Mouse (Mus musculus): ENCODE measurements at regions not wholly inside any gene's neighbourhood (a gene's known extent, or its start where the extent isn't known, plus 50 kb on each side); places are given as distances from the start of the nearest gene placed in this dataset.

DNA sequence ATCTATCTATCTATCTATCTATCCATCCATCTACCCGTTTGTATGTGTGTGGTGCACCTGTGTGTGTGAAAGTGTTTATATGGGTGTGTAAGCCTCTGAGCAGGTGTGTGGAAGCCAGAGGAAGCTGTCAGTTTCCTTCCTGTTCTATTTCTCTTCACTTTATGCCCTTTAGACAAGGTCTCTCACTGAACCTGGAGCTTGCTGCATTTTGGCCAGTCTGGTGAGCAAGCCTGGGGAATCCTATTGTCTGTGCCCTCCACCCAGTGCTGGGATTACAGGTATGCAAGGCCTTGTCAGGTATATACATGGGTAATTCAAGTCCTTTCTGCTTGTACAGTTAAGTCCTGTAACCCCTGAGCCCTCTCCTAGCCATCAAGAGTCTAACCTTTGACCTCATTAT lies 466.6 kb upstream of the 3110018I06Rik start:
- H3K4me3 ChIP-seq (ENCODE audit: control insufficient read depth in 1 of 2, insufficient read depth in 1 of 2, low read depth in 1 of 2, low read length in 2 of 2), result no peak overlapping the region
- 46% methylated on average over 1 of the region's 1 CpGs for WGBS
- no peaks in the 10 kb centered on the region for H3K4me1 ChIP-seq (ENCODE audit: control insufficient read depth in 2 of 2, insufficient read depth in 2 of 2, low read length in 2 of 2)
- H3K9ac ChIP-seq (ENCODE audit: low read length), result no peak overlapping the region
- peaks cover 5% of the 10 kb centered on the region; the same call in 1 of the 2 replicates for H3K27me3 ChIP-seq (ENCODE audit: control insufficient read depth, insufficient read depth, low read length)
- no peak overlapping the region for H3K27ac ChIP-seq (replicated peaks in 1 of 2; ENCODE audit: control insufficient read depth in 1 of 2, insufficient read depth in 1 of 2, low read depth in 2 of 2, low read length in 2 of 2)
- H3K4me2 ChIP-seq (ENCODE audit: low read length), result no peak overlapping the region
- no peak for ATAC-seq (ENCODE audit: insufficient number of reproducible peaks, insufficient read depth, low FRiP score, low read depth)
- no peaks in the 10 kb centered on the region for H3K36me3 ChIP-seq (ENCODE audit: control insufficient read depth, insufficient read depth, low read length)
- no peaks in the 10 kb centered on the region for H3K9me3 ChIP-seq (ENCODE audit: control insufficient read depth, low read length)

DNA sequence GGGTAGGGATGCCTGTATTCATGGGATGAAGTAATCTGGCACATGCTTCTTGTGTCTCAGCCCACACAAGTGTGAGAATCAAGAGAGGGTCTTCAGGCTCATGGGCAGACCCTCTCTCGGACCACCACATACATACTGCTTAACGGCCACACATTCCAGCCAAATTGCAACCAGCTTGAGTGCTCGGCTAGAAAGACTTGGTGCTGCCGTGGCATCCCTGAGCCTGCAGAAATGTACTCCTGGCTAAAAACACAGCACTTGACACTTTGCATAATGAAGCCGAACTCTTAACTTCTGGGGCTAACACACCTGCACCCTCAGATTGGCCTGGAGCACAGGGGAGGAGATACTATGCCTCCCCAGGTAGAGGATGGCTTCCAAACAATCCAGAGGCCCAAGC lies 461.6 kb upstream of the 3110018I06Rik start:
- Histone ChIP-seq H3K36me3 (ENCODE audit: control insufficient read depth, insufficient read depth, low read length) (no peaks in the 10 kb centered on the region), H3K4me2 (ENCODE audit: low read length) (no peak overlapping the region), H3K9me3 (ENCODE audit: control insufficient read depth, low read length) (no peaks in the 10 kb centered on the region), H3K4me1 (ENCODE audit: control insufficient read depth in 2 of 2, insufficient read depth in 2 of 2, low read length in 2 of 2) (peaks cover 2 to 5% of the 10 kb centered on the region in 2 experiments; a peak in 3 of 4 replicates), H3K4me3 (ENCODE audit: control insufficient read depth in 1 of 2, insufficient read depth in 1 of 2, low read depth in 1 of 2, low read length in 2 of 2) (no peak overlapping the region), H3K27ac (replicated peaks in 1 of 2; ENCODE audit: control insufficient read depth in 1 of 2, insufficient read depth in 1 of 2, low read depth in 2 of 2, low read length in 2 of 2) (no peak overlapping the region), H3K9ac (ENCODE audit: low read length) (no peak overlapping the region), H3K27me3 (ENCODE audit: control insufficient read depth, insufficient read depth, low read length) (peaks cover 19% of the 10 kb centered on the region)
- 76% methylated on average over 5 of the region's 5 CpGs for WGBS
- ATAC-seq (ENCODE audit: insufficient number of reproducible peaks, insufficient read depth, low FRiP score, low read depth), result no peak

DNA sequence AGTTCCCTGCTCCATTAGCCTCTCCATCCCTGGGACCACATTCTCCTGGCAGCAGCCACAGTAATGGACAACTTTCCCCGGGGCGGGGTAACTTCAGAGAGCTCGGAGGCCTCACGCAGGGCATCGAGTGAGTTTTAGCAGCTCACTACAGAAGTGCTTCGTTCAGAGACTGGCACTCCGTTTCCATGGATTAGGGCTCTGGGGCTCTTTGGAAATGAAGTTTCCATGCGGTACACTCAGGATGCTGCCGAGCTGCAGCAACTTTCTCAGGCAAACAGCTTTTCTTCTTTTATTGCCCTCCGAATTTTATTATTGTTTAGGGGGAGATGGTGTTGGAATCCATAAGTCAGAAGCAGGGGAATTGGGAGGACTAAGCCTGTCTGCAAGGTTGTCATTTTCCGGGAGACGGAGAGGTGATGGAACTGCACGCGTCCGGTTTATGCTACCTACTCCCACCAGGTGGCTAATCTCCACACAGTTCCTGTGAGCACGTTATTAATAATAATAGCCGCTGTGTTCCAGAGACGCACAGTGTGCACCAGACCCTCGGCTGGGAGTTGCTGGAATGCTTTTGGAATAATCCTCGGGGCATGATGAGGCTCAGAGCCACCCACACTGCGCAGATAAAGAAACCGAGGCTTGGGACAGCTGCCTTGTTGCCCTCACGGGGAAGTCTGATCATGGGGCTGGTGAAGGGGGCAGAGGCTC lies 460.4 kb upstream of the 3110018I06Rik start:
- Histone ChIP-seq H3K4me1 (ENCODE audit: control insufficient read depth in 2 of 2, insufficient read depth in 2 of 2, low read length in 2 of 2) (peaks cover 2 to 5% of the 10 kb centered on the region in 2 experiments; a peak in 3 of 4 replicates), H3K9ac (ENCODE audit: low read length) (no peak overlapping the region), H3K4me3 (ENCODE audit: control insufficient read depth in 1 of 2, insufficient read depth in 1 of 2, low read depth in 1 of 2, low read length in 2 of 2) (no peak overlapping the region), H3K9me3 (ENCODE audit: control insufficient read depth, low read length) (no peaks in the 10 kb centered on the region), H3K4me2 (ENCODE audit: low read length) (peak overlapping the region; percentile 32), H3K27me3 (ENCODE audit: control insufficient read depth, insufficient read depth, low read length) (peaks cover 19% of the 10 kb centered on the region), H3K36me3 (ENCODE audit: control insufficient read depth, insufficient read depth, low read length) (no peaks in the 10 kb centered on the region), H3K27ac (replicated peaks in 1 of 2; ENCODE audit: control insufficient read depth in 1 of 2, insufficient read depth in 1 of 2, low read depth in 2 of 2, low read length in 2 of 2) (no peak overlapping the region)
- WGBS, result 35% methylated on average over 23 of the region's 23 CpGs
- no peak for ATAC-seq (ENCODE audit: insufficient number of reproducible peaks, insufficient read depth, low FRiP score, low read depth)

DNA sequence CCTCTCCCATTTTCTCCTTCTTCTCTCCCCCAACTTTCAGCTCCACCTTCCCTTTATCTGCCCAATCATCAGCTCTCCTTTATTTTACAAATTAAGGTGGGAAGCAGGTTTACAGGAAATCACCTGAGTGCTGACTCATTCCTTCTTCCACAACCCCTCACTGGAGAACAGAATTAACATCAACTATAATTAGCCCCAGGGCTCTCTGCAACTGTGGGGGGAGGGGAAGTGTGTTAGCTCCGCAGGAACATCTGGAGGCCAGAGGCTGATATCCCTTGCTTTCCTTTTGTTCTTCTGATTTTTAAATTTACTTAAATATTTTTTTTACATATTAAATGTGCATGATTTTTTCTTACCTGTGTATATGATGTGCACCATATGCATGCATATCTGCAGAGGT lies 459.4 kb upstream of the 3110018I06Rik start:
- H3K4me1 ChIP-seq (ENCODE audit: control insufficient read depth in 2 of 2, insufficient read depth in 2 of 2, low read length in 2 of 2), result peaks cover 2 to 5% of the 10 kb centered on the region in 2 experiments; a peak in 3 of 4 replicates
- no peaks in the 10 kb centered on the region for H3K36me3 ChIP-seq (ENCODE audit: control insufficient read depth, insufficient read depth, low read length)
- no peak for ATAC-seq (ENCODE audit: insufficient number of reproducible peaks, insufficient read depth, low FRiP score, low read depth)
- no peak overlapping the region for H3K4me2 ChIP-seq (ENCODE audit: low read length)
- no peak overlapping the region for H3K27ac ChIP-seq (replicated peaks in 1 of 2; ENCODE audit: control insufficient read depth in 1 of 2, insufficient read depth in 1 of 2, low read depth in 2 of 2, low read length in 2 of 2)
- no peak overlapping the region for H3K9ac ChIP-seq (ENCODE audit: low read length)
- WGBS, result 8% methylated on average over 1 of the region's 1 CpGs
- H3K27me3 ChIP-seq (ENCODE audit: control insufficient read depth, insufficient read depth, low read length), result peaks cover 19% of the 10 kb centered on the region
- no peaks in the 10 kb centered on the region for H3K9me3 ChIP-seq (ENCODE audit: control insufficient read depth, low read length)
- H3K4me3 ChIP-seq (ENCODE audit: control insufficient read depth in 1 of 2, insufficient read depth in 1 of 2, low read depth in 1 of 2, low read length in 2 of 2), result no peak overlapping the region

DNA sequence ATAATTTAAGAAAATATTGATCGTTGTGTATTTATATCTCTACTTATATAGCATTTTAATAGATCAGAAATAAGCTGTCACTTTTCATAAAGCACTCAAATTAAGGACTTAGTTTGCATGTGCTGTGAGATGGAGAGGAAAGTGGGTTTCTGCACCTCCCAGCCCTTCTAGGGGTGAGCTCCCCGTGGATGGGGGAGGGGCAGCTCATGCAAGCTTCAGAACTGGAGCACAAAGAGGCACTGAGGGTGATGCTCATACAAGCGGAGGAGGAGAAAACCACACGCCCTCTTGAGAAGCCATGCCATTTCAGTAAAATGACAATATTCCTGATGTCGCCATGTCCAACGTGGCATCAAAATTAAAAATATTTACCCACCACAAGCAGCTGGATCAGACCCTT lies 452.1 kb upstream of the 3110018I06Rik start:
- H3K27ac ChIP-seq (replicated peaks in 1 of 2; ENCODE audit: control insufficient read depth in 1 of 2, insufficient read depth in 1 of 2, low read depth in 2 of 2, low read length in 2 of 2), result no peak overlapping the region
- no peak for ATAC-seq (ENCODE audit: insufficient number of reproducible peaks, insufficient read depth, low FRiP score, low read depth)
- no peak overlapping the region for H3K4me2 ChIP-seq (ENCODE audit: low read length)
- no peaks in the 10 kb centered on the region for H3K27me3 ChIP-seq (ENCODE audit: control insufficient read depth, insufficient read depth, low read length)
- 67% methylated on average over 6 of the region's 6 CpGs for WGBS
- H3K4me1 ChIP-seq (ENCODE audit: control insufficient read depth in 2 of 2, insufficient read depth in 2 of 2, low read length in 2 of 2), result no peaks in the 10 kb centered on the region
- H3K36me3 ChIP-seq (ENCODE audit: control insufficient read depth, insufficient read depth, low read length), result no peaks in the 10 kb centered on the region
- H3K9ac ChIP-seq (ENCODE audit: low read length), result no peak overlapping the region
- H3K9me3 ChIP-seq (ENCODE audit: control insufficient read depth, low read length), result no peaks in the 10 kb centered on the region
- no peak overlapping the region for H3K4me3 ChIP-seq (ENCODE audit: control insufficient read depth in 1 of 2, insufficient read depth in 1 of 2, low read depth in 1 of 2, low read length in 2 of 2)

DNA sequence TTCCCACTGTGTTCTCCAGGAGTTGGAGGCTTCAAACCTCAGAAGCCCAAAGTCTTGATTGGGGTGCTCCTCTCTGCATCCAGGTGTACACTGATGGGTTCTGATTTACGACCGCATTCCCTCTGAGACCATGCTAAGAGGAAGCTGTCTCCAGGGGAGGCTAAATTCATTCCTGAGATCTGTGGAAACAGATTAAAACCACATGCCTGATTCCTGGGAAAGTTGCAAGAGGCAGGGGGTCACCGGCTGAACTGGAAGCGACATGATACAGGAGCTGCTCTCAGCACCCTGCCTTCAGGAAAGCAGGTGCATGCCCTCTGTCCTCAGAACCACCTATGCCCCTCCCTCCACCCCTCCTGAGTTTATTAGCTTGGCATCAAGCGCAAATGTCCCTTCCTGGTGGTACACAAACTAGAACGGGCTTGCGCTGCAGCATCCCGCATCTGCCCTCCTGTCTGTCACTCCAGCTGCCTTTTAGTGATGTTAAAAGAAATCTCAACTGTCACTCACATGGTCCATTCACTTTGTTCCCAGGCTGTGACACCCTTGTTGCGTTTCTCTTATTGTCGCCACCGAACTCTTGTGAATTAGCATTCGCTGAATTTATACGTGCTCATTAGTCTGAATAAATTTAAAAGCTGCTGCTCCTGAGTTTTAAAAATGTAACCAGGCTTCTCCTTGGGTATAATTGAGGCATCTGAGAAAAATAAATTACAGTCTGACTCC lies 446.3 kb upstream of the 3110018I06Rik start:
- no peaks in the 10 kb centered on the region for H3K36me3 ChIP-seq (ENCODE audit: control insufficient read depth, insufficient read depth, low read length)
- H3K9ac ChIP-seq (ENCODE audit: low read length), result no peak overlapping the region
- 68% methylated on average over 13 of the region's 13 CpGs for WGBS
- H3K4me3 ChIP-seq (ENCODE audit: control insufficient read depth in 1 of 2, insufficient read depth in 1 of 2, low read depth in 1 of 2, low read length in 2 of 2), result no peak overlapping the region
- H3K27ac ChIP-seq (replicated peaks in 1 of 2; ENCODE audit: control insufficient read depth in 1 of 2, insufficient read depth in 1 of 2, low read depth in 2 of 2, low read length in 2 of 2), result no peak overlapping the region
- no peaks in the 10 kb centered on the region for H3K27me3 ChIP-seq (ENCODE audit: control insufficient read depth, insufficient read depth, low read length)
- no peaks in the 10 kb centered on the region for H3K9me3 ChIP-seq (ENCODE audit: control insufficient read depth, low read length)
- no peaks in the 10 kb centered on the region for H3K4me1 ChIP-seq (ENCODE audit: control insufficient read depth in 2 of 2, insufficient read depth in 2 of 2, low read length in 2 of 2)
- ATAC-seq (ENCODE audit: insufficient number of reproducible peaks, insufficient read depth, low FRiP score, low read depth), result no peak
- no peak overlapping the region for H3K4me2 ChIP-seq (ENCODE audit: low read length)

DNA sequence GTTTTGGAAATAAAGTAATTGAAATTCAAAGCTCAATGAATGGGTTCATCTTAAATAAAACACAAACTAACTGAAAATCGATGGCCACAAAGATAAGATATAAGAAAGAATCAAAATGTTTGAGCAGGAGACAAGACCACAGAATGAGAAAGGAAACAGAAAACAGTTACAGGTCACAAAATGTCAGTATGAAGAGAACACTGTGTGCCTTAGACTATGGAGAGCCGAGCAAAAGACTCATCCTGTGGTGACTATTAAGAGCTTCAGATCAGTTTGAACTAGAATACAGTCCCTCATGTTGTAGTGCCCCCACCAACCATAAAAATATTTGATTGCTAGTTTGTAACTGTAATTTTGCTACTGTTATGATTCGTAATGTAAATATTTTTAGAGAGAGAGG lies 441.9 kb upstream of the 3110018I06Rik start:
- Histone ChIP-seq H3K27me3 (ENCODE audit: control insufficient read depth, insufficient read depth, low read length) (no peaks in the 10 kb centered on the region), H3K4me2 (ENCODE audit: low read length) (no peak overlapping the region), H3K4me1 (ENCODE audit: control insufficient read depth in 2 of 2, insufficient read depth in 2 of 2, low read length in 2 of 2) (no peaks in the 10 kb centered on the region), H3K27ac (replicated peaks in 1 of 2; ENCODE audit: control insufficient read depth in 1 of 2, insufficient read depth in 1 of 2, low read depth in 2 of 2, low read length in 2 of 2) (no peak overlapping the region), H3K4me3 (ENCODE audit: control insufficient read depth in 1 of 2, insufficient read depth in 1 of 2, low read depth in 1 of 2, low read length in 2 of 2) (no peak overlapping the region), H3K36me3 (ENCODE audit: control insufficient read depth, insufficient read depth, low read length) (no peaks in the 10 kb centered on the region), H3K9ac (ENCODE audit: low read length) (no peak overlapping the region), H3K9me3 (ENCODE audit: control insufficient read depth, low read length) (no peaks in the 10 kb centered on the region)
- 74% methylated on average over 3 of the region's 3 CpGs for WGBS
- no peak for ATAC-seq (ENCODE audit: insufficient number of reproducible peaks, insufficient read depth, low FRiP score, low read depth)
